Mouse (Mus musculus): ENCODE measurements at regions not wholly inside any gene's neighbourhood (a gene's known extent, or its start where the extent isn't known, plus 50 kb on each side); places are given as distances from the start of the nearest gene placed in this dataset.
A peak's percentile ranks its signal among the peaks of the same experiment; 100 is the strongest.

- Histone ChIP-seq H3K4me1 (ENCODE audit: control insufficient read depth, insufficient read depth, low read length) (no peaks in the 10 kb centered on the region), H3K27ac (ENCODE audit: insufficient read depth, low read length) (no peak overlapping the region), H3K4me3 (ENCODE audit: insufficient read depth, low read length) (no peak overlapping the region)
- TF ChIP-seq POLR2A (IDR thresholded peaks at IDR 0.05; ENCODE audit: extremely low read depth, insufficient read depth, low read length) (no peak), CTCF (IDR thresholded peaks at IDR 0.05; ENCODE audit: extremely low read depth, insufficient read depth, low read length) (no peak)
These were observed 198.6 kb downstream of the Gm11361 start for GRCm38 (mm10) chr13:28455878-28456277.

- Histone ChIP-seq H3K4me3 (ENCODE audit: insufficient read depth, low read length) (no peak overlapping the region), H3K4me1 (ENCODE audit: control insufficient read depth, insufficient read depth, low read length) (no peaks in the 10 kb centered on the region), H3K27ac (ENCODE audit: insufficient read depth, low read length) (no peak overlapping the region)
- TF ChIP-seq POLR2A (IDR thresholded peaks at IDR 0.05; ENCODE audit: extremely low read depth, insufficient read depth, low read length) (no peak), CTCF (IDR thresholded peaks at IDR 0.05; ENCODE audit: extremely low read depth, insufficient read depth, low read length) (no peak)
These were observed 197.7 kb downstream of the Gm11361 start for GRCm38 (mm10) chr13:28455016-28455415.

- Histone ChIP-seq H3K4me1 (ENCODE audit: control insufficient read depth, insufficient read depth, low read length) (no peaks in the 10 kb centered on the region), H3K4me3 (ENCODE audit: insufficient read depth, low read length) (no peak overlapping the region), H3K27ac (ENCODE audit: insufficient read depth, low read length) (no peak overlapping the region)
- TF ChIP-seq POLR2A (IDR thresholded peaks at IDR 0.05; ENCODE audit: extremely low read depth, insufficient read depth, low read length) (no peak), CTCF (IDR thresholded peaks at IDR 0.05; ENCODE audit: extremely low read depth, insufficient read depth, low read length) (no peak)
These were observed 193.5 kb downstream of the Gm11361 start for GRCm38 (mm10) chr13:28450699-28451445.

GRCm38 (mm10) chr13:28449026-28449425 is 191.7 kb downstream of the Gm11361 start:
- Histone ChIP-seq H3K27ac (ENCODE audit: insufficient read depth, low read length) (no peak overlapping the region), H3K4me3 (ENCODE audit: insufficient read depth, low read length) (no peak overlapping the region), H3K4me1 (ENCODE audit: control insufficient read depth, insufficient read depth, low read length) (no peaks in the 10 kb centered on the region)
- TF ChIP-seq POLR2A (IDR thresholded peaks at IDR 0.05; ENCODE audit: extremely low read depth, insufficient read depth, low read length) (no peak), CTCF (IDR thresholded peaks at IDR 0.05; ENCODE audit: extremely low read depth, insufficient read depth, low read length) (no peak)

GRCm38 (mm10) chr13:28442250-28442649 is 184.9 kb downstream of the Gm11361 start:
- H3K4me3 ChIP-seq (ENCODE audit: insufficient read depth, low read length) = no peak overlapping the region
- H3K4me1 ChIP-seq (ENCODE audit: control insufficient read depth, insufficient read depth, low read length) = no peaks in the 10 kb centered on the region
- TF ChIP-seq CTCF (IDR thresholded peaks at IDR 0.05; ENCODE audit: extremely low read depth, insufficient read depth, low read length) = no peak
- TF ChIP-seq POLR2A (IDR thresholded peaks at IDR 0.05; ENCODE audit: extremely low read depth, insufficient read depth, low read length) = no peak
- no peak overlapping the region for H3K27ac ChIP-seq (ENCODE audit: insufficient read depth, low read length)

GRCm38 (mm10) chr13:28433445-28433844 is 176.1 kb downstream of the Gm11361 start:
- Histone ChIP-seq H3K27ac (ENCODE audit: insufficient read depth, low read length) (no peak overlapping the region), H3K4me1 (ENCODE audit: control insufficient read depth, insufficient read depth, low read length) (no peaks in the 10 kb centered on the region), H3K4me3 (ENCODE audit: insufficient read depth, low read length) (no peak overlapping the region)
- TF ChIP-seq POLR2A (IDR thresholded peaks at IDR 0.05; ENCODE audit: extremely low read depth, insufficient read depth, low read length) (no peak), CTCF (IDR thresholded peaks at IDR 0.05; ENCODE audit: extremely low read depth, insufficient read depth, low read length) (no peak)

- no peaks in the 10 kb centered on the region for H3K4me1 ChIP-seq (ENCODE audit: control insufficient read depth, insufficient read depth, low read length)
- no peak overlapping the region for H3K4me3 ChIP-seq (ENCODE audit: insufficient read depth, low read length)
- TF ChIP-seq POLR2A (IDR thresholded peaks at IDR 0.05; ENCODE audit: extremely low read depth, insufficient read depth, low read length) (no peak), CTCF (IDR thresholded peaks at IDR 0.05; ENCODE audit: extremely low read depth, insufficient read depth, low read length) (no peak)
- no peak overlapping the region for H3K27ac ChIP-seq (ENCODE audit: insufficient read depth, low read length)
These were observed 174.7 kb downstream of the Gm11361 start for GRCm38 (mm10) chr13:28432017-28432416.

GRCm38 (mm10) chr13:28426085-28426484 is 168.8 kb downstream of the Gm11361 start:
- no peak for TF ChIP-seq POLR2A (IDR thresholded peaks at IDR 0.05; ENCODE audit: extremely low read depth, insufficient read depth, low read length)
- TF ChIP-seq CTCF (IDR thresholded peaks at IDR 0.05; ENCODE audit: extremely low read depth, insufficient read depth, low read length) = peak; percentile 23
- Histone ChIP-seq H3K4me3 (ENCODE audit: insufficient read depth, low read length) (no peak overlapping the region), H3K27ac (ENCODE audit: insufficient read depth, low read length) (no peak overlapping the region), H3K4me1 (ENCODE audit: control insufficient read depth, insufficient read depth, low read length) (no peaks in the 10 kb centered on the region)

- H3K4me1 ChIP-seq (ENCODE audit: control insufficient read depth, insufficient read depth, low read length) = no peaks in the 10 kb centered on the region
- no peak for TF ChIP-seq CTCF (IDR thresholded peaks at IDR 0.05; ENCODE audit: extremely low read depth, insufficient read depth, low read length)
- no peak for TF ChIP-seq POLR2A (IDR thresholded peaks at IDR 0.05; ENCODE audit: extremely low read depth, insufficient read depth, low read length)
- no peak overlapping the region for H3K27ac ChIP-seq (ENCODE audit: insufficient read depth, low read length)
- no peak overlapping the region for H3K4me3 ChIP-seq (ENCODE audit: insufficient read depth, low read length)
These were observed 167.8 kb downstream of the Gm11361 start for GRCm38 (mm10) chr13:28425116-28425515.

GRCm38 (mm10) chr13:28424446-28425059 is 167.2 kb downstream of the Gm11361 start:
- H3K27ac ChIP-seq (ENCODE audit: insufficient read depth, low read length) = no peak overlapping the region
- no peak for TF ChIP-seq POLR2A (IDR thresholded peaks at IDR 0.05; ENCODE audit: extremely low read depth, insufficient read depth, low read length)
- TF ChIP-seq CTCF (IDR thresholded peaks at IDR 0.05; ENCODE audit: extremely low read depth, insufficient read depth, low read length) = no peak
- no peaks in the 10 kb centered on the region for H3K4me1 ChIP-seq (ENCODE audit: control insufficient read depth, insufficient read depth, low read length)
- H3K4me3 ChIP-seq (ENCODE audit: insufficient read depth, low read length) = no peak overlapping the region

Data from cortical plate, adult 2 months (tissue).